Mouse (Mus musculus) heart, postnatal 0 days (tissue): Measurements from ENCODE around the gene Krtap4-9.
"Not testable (repeated sequence)": the region's sequence is repeated elsewhere in the genome, so short reads cannot be mapped to it uniquely, and the experiment has no call there.

Experiments
- CTCF ChIP-seq: IDR thresholded peaks from 2 replicates; pipeline ENCODE4 v1.5.1; 2016; ENCODE audit warnings: antibody characterized with exemption, control low read depth, low read depth
- EP300 ChIP-seq: IDR thresholded peaks from 2 replicates; pipeline ENCODE4 v1.6.1; 2016; ENCODE audit warnings: antibody characterized with exemption, low read depth

DNA sequence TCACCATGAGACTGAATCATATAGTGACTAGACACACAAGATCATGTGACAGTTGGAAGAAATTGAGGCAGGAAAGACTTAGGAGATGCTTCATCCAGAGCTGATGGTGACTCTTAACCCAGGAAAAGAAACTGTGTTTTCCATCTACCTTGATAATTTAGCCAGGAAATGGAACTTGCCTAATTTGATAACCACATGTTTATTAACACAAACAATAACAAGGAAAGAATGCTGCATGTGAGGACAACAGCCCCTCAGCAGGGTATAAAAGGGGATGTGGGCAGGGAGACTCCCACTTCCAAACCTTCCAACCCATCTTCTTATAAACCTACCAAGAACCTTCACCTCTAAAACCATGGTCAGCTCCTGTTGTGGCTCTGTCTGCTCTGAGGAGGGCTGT, at the start of gene Krtap4-9:
- TF ChIP-seq CTCF, EP300: not testable (repeated sequence)
